Mouse (Mus musculus) left cerebral cortex, adult 2 months (tissue): Measurements from ENCODE around the gene Hace1. TPM values are rescaled to one million over a fixed set of nuclear protein-coding genes. Genes with fewer than 3 reads are reported as not detected.

Experiments
- DNase-seq, 2 experiments: peaks; one replicate each; pipeline ENCODE4 v3.0.0; 2021 to 2022; ENCODE audit warnings: low spot score in 2 of 2, mixed read lengths in 1 of 2; ENCODE audit errors: extremely low spot score in 1 of 2
- H3K27ac ChIP-seq: fragments of 200-600 bp; 2 replicates; pipeline ENCODE4 v1.8.1; 2022
- H3K4me3 ChIP-seq: fragments of 200-600 bp; 2 replicates; pipeline ENCODE4 v1.8.1; 2022
- CTCF ChIP-seq: fragments of 200-600 bp; IDR thresholded peaks from 2 replicates; pipeline ENCODE4 v1.8.1; 2022; ENCODE audit warnings: antibody characterized with exemption, mild to moderate bottlenecking, moderate library complexity
- intact Hi-C: fragments of 180-260 bp; cut with DNase I; formaldehyde crosslinking; loops from one replicate; pipeline ENCODE4 v1.15.1; 2025
- microRNA-seq, 2 experiments: library from miRNA; unstranded; fragments of <30 nt; microRNA quantifications; one replicate each; pipeline ENCODE4 v1.2.0; 2021
- total RNA-seq, 2 experiments: library from RNA; stranded (reverse); gene quantifications; 2 replicates each; pipeline ENCODE4 v1.2.3; 2021

Gene Hace1
- total RNA-seq, 2 experiments from 2014 or later, result 50.7 to 54.6 TPM

- DNase-seq, result no peak
- TF ChIP-seq CTCF, result no peak
- Histone ChIP-seq H3K4me3 (no peak overlapping the region), H3K27ac (no peak overlapping the region)
- intact Hi-C loops, result no loop called here
These were observed 133.7 kb downstream of the Hace1 start for GRCm38 (mm10) chr10:45711348-45711747.

Small RNAs within 50 kb of the gene (microRNA-seq; reads per million reads assigned to microRNA genes)
- gene Gm27731, result 0 reads per million in 2 experiments

Other genes starting within 250 kb of the Hace1 start
- 1 to 10 TPM in 1 of 2 experiments, under 1 TPM in 1; 0.43 to 1.1 TPM for gene Bves, start 242.1 kb upstream of the Hace1 start, total RNA-seq
- gene Lin28b, start 91.4 kb upstream of the Hace1 start, total RNA-seq, result 1 to 10 TPM; 5.2 to 5.8 TPM